Mouse (Mus musculus) lung, postnatal 0 days (tissue): Measurements from ENCODE around the gene Gm37240. TPM values are rescaled to one million over a fixed set of nuclear protein-coding genes. Genes with fewer than 3 reads are reported as not detected.

Source experiments
- ATAC-seq: fragments of 200-750 bp; cut with Nextera tagmentation; 2 replicates; pipeline ENCODE4 v1.8.0; 2017; ENCODE audit warnings: moderate library complexity
- DNase-seq: peaks from one replicate; pipeline ENCODE4 v3.0.0-alpha.2; 2016; ENCODE audit warnings: low spot score
- H3K27ac ChIP-seq: fragments of 300-500 bp; sonication (generic); 2 replicates; pipeline ENCODE4 v1.5.1; 2014; ENCODE audit warnings: antibody characterized with exemption, mild to moderate bottlenecking, low read length, mixed read lengths
- H3K27me3 ChIP-seq: fragments of 300-500 bp; sonication (generic); replicated peaks from 2 replicates; pipeline ENCODE4 v1.6.1; 2014; ENCODE audit warnings: low read length, mixed read lengths; ENCODE audit not compliant: insufficient read depth
- H3K36me3 ChIP-seq: fragments of 300-500 bp; sonication (generic); 2 replicates; pipeline ENCODE4 v1.6.1; 2014; ENCODE audit warnings: low read length, mixed read lengths; ENCODE audit not compliant: insufficient read depth
- H3K4me1 ChIP-seq: fragments of 300-500 bp; sonication (generic); 2 replicates; pipeline ENCODE4 v1.6.1; 2014; ENCODE audit warnings: antibody characterized with exemption, low read depth, low read length, mixed read lengths; ENCODE audit not compliant: insufficient read depth
- H3K4me2 ChIP-seq: fragments of 300-500 bp; sonication (generic); replicated peaks from 2 replicates; pipeline ENCODE4 v1.6.1; 2014; ENCODE audit warnings: low read depth, mild to moderate bottlenecking, low read length, moderate library complexity, mixed read lengths
- H3K4me3 ChIP-seq: fragments of 300-500 bp; sonication (generic); 2 replicates; pipeline ENCODE4 v1.5.1; 2014; ENCODE audit warnings: low read depth, low read length
- H3K9ac ChIP-seq: fragments of 300-500 bp; sonication (generic); replicated peaks from 2 replicates; pipeline ENCODE4 v1.6.1; 2014; ENCODE audit warnings: low read depth, mild to moderate bottlenecking
- H3K9me3 ChIP-seq: fragments of 300-500 bp; sonication (generic); 2 replicates; pipeline ENCODE4 v1.6.1; 2016; ENCODE audit warnings: low read length, mixed read lengths
- CTCF ChIP-seq: IDR thresholded peaks from 2 replicates; pipeline ENCODE4 v1.5.1; 2016; ENCODE audit warnings: antibody characterized with exemption, mild to moderate bottlenecking
- EP300 ChIP-seq: IDR thresholded peaks from 2 replicates; pipeline ENCODE4 v1.6.1; 2016; ENCODE audit warnings: antibody characterized with exemption, mild to moderate bottlenecking, control low read depth
- WGBS: fragments of 180-500 bp; shearing (Covaris S2); extraction: QIAGEN DNeasy Blood & Tissue Kit; methylation state at CpG from one replicate; pipeline ENCODE4 v1.1.7; 2014; 5-methylcytosine and 5-hydroxymethylcytosine counted together
- polyA plus RNA-seq: library from polyadenylated mRNA; unstranded; fragments of >200 nt; fragmentation: Nextera tagmentation; extraction: Ambion mirVana; gene quantifications from 2 replicates; pipeline ENCODE4 v1.2.1, GENCODE M21; 2015

Gene Gm37240
- polyA plus RNA-seq, 1 experiment from 2014 or later: 8.9 TPM

- Histone ChIP-seq H3K27me3 (no peaks in the 10 kb centered on the region), H3K27ac (no peak overlapping the region), H3K4me3 (no peak overlapping the region), H3K9ac (no peak overlapping the region), H3K4me1 (no peaks in the 10 kb centered on the region), H3K4me2 (no peak overlapping the region), H3K36me3 (no peaks in the 10 kb centered on the region), H3K9me3 (no peaks in the 10 kb centered on the region)
- ATAC-seq: no peak
- TF ChIP-seq CTCF (no peak), EP300 (no peak)
- no peak for DNase-seq
- WGBS: 90% methylated on average over 7 of the region's 7 CpGs
These were observed 1207.3 kb downstream of the Gm37240 start for GRCm38 (mm10) chr3:84680062-84680461.

GRCm38 (mm10) chr3:84679542-84679941, 1207.8 kb downstream of the Gm37240 start:
- WGBS: 89% methylated on average over 8 of the region's 8 CpGs
- H3K9ac ChIP-seq: no peak overlapping the region
- no peak for DNase-seq

GRCm38 (mm10) chr3:84678891-84679290, 1208.4 kb downstream of the Gm37240 start:
- peak; percentile 29 for DNase-seq
- Histone ChIP-seq H3K4me3 (no peak overlapping the region), H3K9me3 (no peaks in the 10 kb centered on the region), H3K27me3 (no peaks in the 10 kb centered on the region), H3K4me1 (no peaks in the 10 kb centered on the region), H3K36me3 (no peaks in the 10 kb centered on the region), H3K4me2 (no peak overlapping the region), H3K27ac (no peak overlapping the region), H3K9ac (no peak overlapping the region)
- TF ChIP-seq EP300 (no peak), CTCF (no peak)
- no peak; the same call in 1 of the 2 replicates for ATAC-seq
- whole genome bisulfite sequencing: 65% methylated on average over 5 of the region's 5 CpGs

More at GRCm38 (mm10) chr3:84679542-84679941, 1207.8 kb downstream of the Gm37240 start:
- no peak overlapping the region for H3K27ac ChIP-seq
- H3K4me2 ChIP-seq: no peak overlapping the region
- no peak for TF ChIP-seq CTCF
- no peak for TF ChIP-seq EP300
- H3K27me3 ChIP-seq: no peaks in the 10 kb centered on the region
- no peaks in the 10 kb centered on the region for H3K9me3 ChIP-seq
- H3K4me3 ChIP-seq: no peak overlapping the region
- no peaks in the 10 kb centered on the region for H3K36me3 ChIP-seq
- no peak for ATAC-seq
- no peaks in the 10 kb centered on the region for H3K4me1 ChIP-seq

- no peaks in the 10 kb centered on the region for H3K4me1 ChIP-seq
- H3K9ac ChIP-seq: no peak overlapping the region
- no peak overlapping the region for H3K27ac ChIP-seq
- no peaks in the 10 kb centered on the region for H3K9me3 ChIP-seq
- H3K36me3 ChIP-seq: no peaks in the 10 kb centered on the region
- DNase-seq (no peak), ATAC-seq (no peak)
- no peak overlapping the region for H3K4me3 ChIP-seq
- H3K4me2 ChIP-seq: no peak overlapping the region
- no peak for TF ChIP-seq EP300
- TF ChIP-seq CTCF: no peak
- 70% methylated on average over 5 of the region's 5 CpGs for WGBS
- no peaks in the 10 kb centered on the region for H3K27me3 ChIP-seq
These were observed 1211.6 kb downstream of the Gm37240 start for GRCm38 (mm10) chr3:84675710-84676109.

- ATAC-seq (no peak), DNase-seq (no peak)
- Histone ChIP-seq H3K9ac (no peak overlapping the region), H3K4me1 (0 out of 2 replicates have a peak, but pooled peaks cover 2% of the 10 kb centered on the region), H3K9me3 (no peaks in the 10 kb centered on the region), H3K4me3 (no peak overlapping the region), H3K4me2 (no peak overlapping the region), H3K27me3 (no peaks in the 10 kb centered on the region), H3K27ac (no peak overlapping the region), H3K36me3 (no peaks in the 10 kb centered on the region)
- TF ChIP-seq EP300: no peak
- no peak for TF ChIP-seq CTCF
- WGBS: 93% methylated on average over 6 of the region's 6 CpGs
These were observed 1213.8 kb downstream of the Gm37240 start for GRCm38 (mm10) chr3:84673552-84673951.

DNA sequence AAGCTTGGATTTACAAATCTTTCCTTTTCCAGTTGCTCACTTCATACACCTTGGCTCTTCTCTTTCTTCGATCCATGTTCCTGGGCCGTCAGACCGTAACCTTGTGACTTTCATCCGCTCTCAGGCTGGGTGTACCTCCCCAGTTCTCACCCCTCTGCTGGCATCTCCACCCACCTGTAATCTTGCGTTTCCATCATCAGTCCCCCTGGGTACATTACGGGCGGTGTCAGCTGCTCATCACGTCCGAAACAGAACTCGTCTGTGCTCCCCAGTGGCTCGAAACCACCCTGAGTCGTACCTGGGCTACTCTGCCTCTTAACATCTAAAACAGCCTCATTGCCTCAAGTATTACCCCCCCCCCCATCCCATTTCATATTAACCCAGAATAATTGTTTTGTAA, 1215.2 kb downstream of the Gm37240 start:
- H3K4me3 ChIP-seq: no peak overlapping the region
- DNase-seq (no peak), ATAC-seq (no peak)
- no peaks in the 10 kb centered on the region for H3K9me3 ChIP-seq
- no peaks in the 10 kb centered on the region for H3K36me3 ChIP-seq
- H3K9ac ChIP-seq: no peak overlapping the region
- TF ChIP-seq EP300: no peak
- TF ChIP-seq CTCF: no peak
- H3K4me2 ChIP-seq: no peak overlapping the region
- no peaks in the 10 kb centered on the region for H3K27me3 ChIP-seq
- no peak overlapping the region for H3K27ac ChIP-seq
- H3K4me1 ChIP-seq: 0 out of 2 replicates have a peak, but pooled peaks cover 2% of the 10 kb centered on the region
- WGBS: 89% methylated on average over 12 of the region's 12 CpGs

DNA sequence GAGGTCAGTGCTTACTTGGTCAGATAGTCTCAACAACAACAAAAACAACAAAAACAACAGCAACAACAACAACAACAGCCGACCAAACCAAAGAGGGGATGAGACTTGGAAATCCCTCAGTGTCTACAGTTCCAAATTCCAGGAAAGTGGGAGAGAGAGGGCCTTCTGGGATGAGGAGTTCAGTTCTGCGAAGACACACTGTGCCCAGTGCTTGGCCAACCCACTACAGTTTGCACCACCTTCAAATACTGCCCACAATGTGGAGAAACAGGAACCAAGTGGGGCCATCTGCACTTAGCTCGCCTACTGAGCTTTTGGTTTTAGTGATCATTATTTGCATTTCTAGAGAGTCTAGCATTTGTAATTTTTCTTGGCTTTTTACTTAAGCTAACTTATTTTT, 1218.4 kb downstream of the Gm37240 start:
- H3K4me3 ChIP-seq: no peak overlapping the region
- H3K27ac ChIP-seq: no peak overlapping the region
- H3K9ac ChIP-seq: no peak overlapping the region
- ATAC-seq (no peak), DNase-seq (no peak)
- no peaks in the 10 kb centered on the region for H3K27me3 ChIP-seq
- TF ChIP-seq CTCF (no peak), EP300 (no peak)
- no peaks in the 10 kb centered on the region for H3K9me3 ChIP-seq
- H3K4me1 ChIP-seq: 0 out of 2 replicates have a peak, but pooled peaks cover 2% of the 10 kb centered on the region
- H3K36me3 ChIP-seq: no peaks in the 10 kb centered on the region
- no peak overlapping the region for H3K4me2 ChIP-seq
- 64% methylated on average over 3 of the region's 3 CpGs for WGBS
